ENCODE assay signal across 8 mouse cellular contexts in genomic region chr11:114066098-114066950, GRCm38 (mm10). TPM values are rescaled to one million over a fixed set of nuclear protein-coding genes. Genes with fewer than 3 reads are reported as not detected.
DNase-seq lines count a peak whose midpoint lies in the region; ATAC-seq and TF ChIP-seq lines count a peak whose summit lies in the region.

No protein-coding gene starts in this region.

- no peak for DNase-seq in lung, adult 2 months
- no peak for DNase-seq in lung, adult 18-20 months
- DNase-seq in kidney, postnatal 10 days, result peak; percentile 70
- no peak for DNase-seq in cerebellum, adult 9-11 months
- no peak for DNase-seq in gastrocnemius, postnatal 14 days

- no peaks in the 10 kb centered on the region for H3K36me3 ChIP-seq in forebrain, embryonic 13.5 days (ENCODE audit: poor library complexity, severe bottlenecking)
- no peaks in the 10 kb centered on the region for H3K36me3 ChIP-seq in midbrain, embryonic 12.5 days

- peak overlapping the region; percentile 97 for H3K4me2 ChIP-seq in forebrain, embryonic 13.5 days
- H3K4me2 ChIP-seq in midbrain, embryonic 12.5 days (replicated peaks), result peak overlapping the region; percentile 98

- H3K27me3 ChIP-seq in forebrain, embryonic 13.5 days, result peaks cover 67% of the 10 kb centered on the region
- peaks cover 66% of the 10 kb centered on the region for H3K27me3 ChIP-seq in midbrain, embryonic 12.5 days

- WGBS in lung, adult 2 months, result 1% methylated on average over 83 of the region's 90 CpGs
- under 1% methylated on average over 70 of the region's 90 CpGs for WGBS in forebrain, embryonic 13.5 days
- under 1% methylated on average over 90 of the region's 90 CpGs for WGBS in midbrain, embryonic 12.5 days

- no peaks in the 10 kb centered on the region for H3K9me3 ChIP-seq in forebrain, embryonic 13.5 days (replicated peaks)
- no peaks in the 10 kb centered on the region for H3K9me3 ChIP-seq in midbrain, embryonic 12.5 days

- H3K4me3 ChIP-seq in lung, adult 2 months (replicated peaks; ENCODE audit: extremely low read depth, low read depth, low read length), result peak overlapping the region; percentile 28
- peak overlapping the region; percentile 16 for H3K4me3 ChIP-seq in brown adipose tissue, adult 24 weeks (ENCODE audit: insufficient read depth, low read depth, low read length)
- H3K4me3 ChIP-seq in forebrain, embryonic 13.5 days, result peak overlapping the region; percentile 61
- peak overlapping the region; percentile 69 for H3K4me3 ChIP-seq in midbrain, embryonic 12.5 days

- intact Hi-C loops in gastrocnemius, postnatal 14 days (cut with DNase I; ENCODE audit: low total_unique reads), result loop anchor here (10.0 kb wide), 2 partner anchors 202 to 208 kb away; no protein-coding TSS in a partner anchor

- peak overlapping the region; percentile 77 for H3K9ac ChIP-seq in forebrain, embryonic 13.5 days
- peak overlapping the region; percentile 83 for H3K9ac ChIP-seq in midbrain, embryonic 12.5 days (replicated peaks)

- TF ChIP-seq POLR2A in lung, adult 2 months (IDR thresholded peaks at IDR 0.05; ENCODE audit: borderline replicate concordance, extremely low read depth, low read depth, low read length), result no peak

- TF ChIP-seq CTCF in lung, adult 2 months (IDR thresholded peaks at IDR 0.05; ENCODE audit: insufficient read depth, low read length), result no peak

- peak; percentile 58 for ATAC-seq in forebrain, embryonic 13.5 days
- peak; percentile 31 for ATAC-seq in midbrain, embryonic 12.5 days (ENCODE audit: low FRiP score, low read depth)

- no peak overlapping the region for H3K27ac ChIP-seq in brown adipose tissue, adult 24 weeks (replicated peaks; ENCODE audit: low read depth, low read length)
- peak overlapping the region; percentile 79 for H3K27ac ChIP-seq in forebrain, embryonic 13.5 days
- peak overlapping the region; percentile 88 for H3K27ac ChIP-seq in midbrain, embryonic 12.5 days (replicated peaks)

- no peaks in the 10 kb centered on the region for H3K4me1 ChIP-seq in lung, adult 2 months (ENCODE audit: control insufficient read depth, insufficient read depth, low read length)
- H3K4me1 ChIP-seq in brown adipose tissue, adult 24 weeks (ENCODE audit: control insufficient read depth, insufficient read depth, insufficient read length, low read length), result peaks cover 3% of the 10 kb centered on the region
- H3K4me1 ChIP-seq in forebrain, embryonic 13.5 days, result peaks cover 56% of the 10 kb centered on the region
- peaks cover 49% of the 10 kb centered on the region for H3K4me1 ChIP-seq in midbrain, embryonic 12.5 days

RNA-seq across cellular contexts. Expression of gene Sdk2, which starts 0.5 kb away (rescaled TPM):
- polyA plus RNA-seq in lung, adult 2 months (2012; rRNA removed), result 0.71 and 1.2 TPM in 2 replicates
- polyA plus RNA-seq in brown adipose tissue, adult 24 weeks (2012; ENCODE audit: insufficient read depth, insufficient read length, missing spikeins), result 0.20 and 0.67 TPM in 2 replicates
- polyA plus RNA-seq in forebrain, embryonic 13.5 days (2015; fragmentation: Nextera tagmentation; extraction: Ambion mirVana), result 1.6 and 1.8 TPM in 2 replicates
- 7.1 and 7.2 TPM in 2 replicates for polyA plus RNA-seq in midbrain, embryonic 12.5 days (2016; fragmentation: Nextera tagmentation; extraction: Ambion mirVana)
- total RNA-seq in gastrocnemius, postnatal 14 days (2021), result 1 to 10 TPM; 2.0 to 3.7 TPM

Comparison
In these comparisons a context has a peak if more than half of its experiments do, and no peak if none do; other contexts are left out.
1. H3K4me3 ChIP-seq: peak in every context shown above with its lines; median percentile 69 in midbrain, embryonic 12.5 days; 61 in forebrain, embryonic 13.5 days; 28 in lung, adult 2 months; 16 in brown adipose tissue, adult 24 weeks.